8 mouse cellular contexts compared by ENCODE assay signal in genomic region chr9:76567281-76567655, GRCm38 (mm10). TPM values are rescaled to one million over a fixed set of nuclear protein-coding genes. Genes with fewer than 3 reads are reported as not detected.
DNase-seq lines count a peak whose midpoint lies in the region; ATAC-seq lines count a peak whose summit lies in the region.

No protein-coding gene starts in this region.

- H3K4me1 ChIP-seq in erythroblast, embryonic 14.5 days (ENCODE audit: control insufficient read depth) = no peaks in the 10 kb centered on the region
- H3K4me1 ChIP-seq in neural tube, embryonic 11.5 days (ENCODE audit: control insufficient read depth, insufficient read depth, low read length) = no peaks in the 10 kb centered on the region
- peaks cover 9% of the 10 kb centered on the region; the same call in 1 of the 2 replicates for H3K4me1 ChIP-seq in limb, embryonic 15.5 days
- H3K4me1 ChIP-seq in stomach, embryonic 15.5 days = peaks cover 2% of the 10 kb centered on the region; the same call in 1 of the 2 replicates

- no peak for ATAC-seq in erythroblast, adult 5-6 weeks (replicated peaks; ENCODE audit: low FRiP score, poor library complexity, severe bottlenecking)
- peak; percentile 35; the same call in 1 of the 2 replicates for ATAC-seq in neural tube, embryonic 11.5 days (ENCODE audit: insufficient read depth, low FRiP score, low TSS enrichment)
- no peak; the same call in 1 of the 2 replicates for ATAC-seq in limb, embryonic 15.5 days (ENCODE audit: insufficient number of reproducible peaks, low FRiP score, low TSS enrichment, low read depth)
- no peak for ATAC-seq in stomach, embryonic 15.5 days (ENCODE audit: insufficient read depth, low FRiP score, low read depth)

- H3K27me3 ChIP-seq in erythroblast, embryonic 14.5 days (ENCODE audit: control insufficient read depth) = peaks cover 30% of the 10 kb centered on the region
- H3K27me3 ChIP-seq in neural tube, embryonic 11.5 days (ENCODE audit: control insufficient read depth, insufficient read depth, low read length) = 0 out of 2 replicates have a peak, but pooled peaks cover 3% of the 10 kb centered on the region
- H3K27me3 ChIP-seq in limb, embryonic 15.5 days = peaks cover 21% of the 10 kb centered on the region; the same call in 1 of the 2 replicates
- no peaks in the 10 kb centered on the region for H3K27me3 ChIP-seq in stomach, embryonic 15.5 days (replicated peaks)

- peak overlapping the region; percentile 97 for H3K4me2 ChIP-seq in neural tube, embryonic 11.5 days (ENCODE audit: low read depth)
- peak overlapping the region; percentile 97 for H3K4me2 ChIP-seq in limb, embryonic 15.5 days
- peak overlapping the region; percentile 90 for H3K4me2 ChIP-seq in stomach, embryonic 15.5 days

- WGBS in neural tube, embryonic 11.5 days = 3% methylated on average over 13 of the region's 13 CpGs
- WGBS in limb, embryonic 15.5 days = 3% methylated on average over 13 of the region's 13 CpGs
- WGBS in stomach, embryonic 15.5 days = 3% methylated on average over 13 of the region's 13 CpGs

- no peak overlapping the region for H3K27ac ChIP-seq in neural tube, embryonic 11.5 days (ENCODE audit: low read depth, low read length)
- H3K27ac ChIP-seq in limb, embryonic 15.5 days = peak overlapping the region; percentile 79
- H3K27ac ChIP-seq in stomach, embryonic 15.5 days = peak overlapping the region; percentile 91

- H3K9me3 ChIP-seq in erythroblast, embryonic 14.5 days (ENCODE audit: control insufficient read depth, low read length) = no peaks in the 10 kb centered on the region; the same call in 1 of the 2 replicates
- no peaks in the 10 kb centered on the region for H3K9me3 ChIP-seq in neural tube, embryonic 11.5 days (ENCODE audit: control insufficient read depth, low read length)
- no peaks in the 10 kb centered on the region for H3K9me3 ChIP-seq in limb, embryonic 15.5 days
- H3K9me3 ChIP-seq in stomach, embryonic 15.5 days = no peaks in the 10 kb centered on the region

- H3K36me3 ChIP-seq in erythroblast, embryonic 14.5 days (ENCODE audit: control insufficient read depth) = no peaks in the 10 kb centered on the region
- H3K36me3 ChIP-seq in neural tube, embryonic 11.5 days (ENCODE audit: control insufficient read depth, insufficient read depth, low read length) = no peaks in the 10 kb centered on the region
- no peaks in the 10 kb centered on the region for H3K36me3 ChIP-seq in limb, embryonic 15.5 days
- H3K36me3 ChIP-seq in stomach, embryonic 15.5 days = no peaks in the 10 kb centered on the region

- H3K9ac ChIP-seq in neural tube, embryonic 11.5 days (ENCODE audit: low read length) = peak overlapping the region; percentile 54
- peak overlapping the region; percentile 39 for H3K9ac ChIP-seq in limb, embryonic 15.5 days
- H3K9ac ChIP-seq in stomach, embryonic 15.5 days = peak overlapping the region; percentile 37; the same call in 1 of the 2 replicates

- peak overlapping the region; percentile 42 for H3K4me3 ChIP-seq in erythroblast, embryonic 14.5 days (replicated peaks)
- peak overlapping the region; percentile 51 for H3K4me3 ChIP-seq in neural tube, embryonic 11.5 days (ENCODE audit: low read depth, low read length)
- peak overlapping the region; percentile 51 for H3K4me3 ChIP-seq in limb, embryonic 15.5 days
- peak overlapping the region; percentile 47 for H3K4me3 ChIP-seq in stomach, embryonic 15.5 days (replicated peaks)

- peak; percentile 14 for DNase-seq in neural tube, embryonic 11.5 days (ENCODE audit: low spot score)
- no peak for DNase-seq in neural tube, embryonic 10.5 days (ENCODE audit: extremely low spot score, low spot score)
- no peak for DNase-seq in gastrocnemius, adult 8-10 months (ENCODE audit: low spot score in 2 of 2)
- no peak for DNase-seq in cerebellum, postnatal 14 days

RNA-seq across cellular contexts. Expression of gene Fam83b, which starts 0.4 kb away (rescaled TPM):
- polyA plus RNA-seq in erythroblast, embryonic 14.5 days (2012) = not detected in 2 replicates
- not detected in 2 replicates for total RNA-seq in erythroblast, adult 5-6 weeks (2015; ENCODE audit: low replicate concordance)
- 0.56 TPM in 1 of 2 replicates, not detected in the other for total RNA-seq in erythroblast, adult 5-6 weeks (2017; ENCODE audit: low replicate concordance)
- polyA plus RNA-seq in neural tube, embryonic 11.5 days (2014; fragmentation: Nextera tagmentation; extraction: Ambion mirVana) = 0.20 and 0.41 TPM in 2 replicates
- 7.8 and 9.2 TPM in 2 replicates for polyA plus RNA-seq in limb, embryonic 15.5 days (2015; fragmentation: Nextera tagmentation; extraction: Ambion mirVana)
- polyA plus RNA-seq in stomach, embryonic 15.5 days (2015; fragmentation: Nextera tagmentation; extraction: Ambion mirVana) = 8.9 and 9.4 TPM in 2 replicates
- not detected for total RNA-seq in gastrocnemius, adult 8-10 months (2022)
